Mouse (Mus musculus) midbrain, embryonic 13.5 days (tissue): ENCODE data around the gene Col4a3bp. TPM values are rescaled to one million over a fixed set of nuclear protein-coding genes. Genes with fewer than 3 reads are reported as not detected.
A peak's percentile ranks its signal among the peaks of the same experiment; 100 is the strongest.

Source experiments
- ATAC-seq: fragments of 200-750 bp; cut with Nextera tagmentation; 2 replicates; pipeline ENCODE4 v1.8.0; 2017; ENCODE audit warnings: mild to moderate bottlenecking, moderate TSS enrichment, moderate library complexity
- H3K27ac ChIP-seq: fragments of 300-500 bp; sonication (generic); 2 replicates; pipeline ENCODE4 v1.5.1; 2015; ENCODE audit warnings: inconsistent platforms, mild to moderate bottlenecking, moderate library complexity
- H3K27me3 ChIP-seq: fragments of 300-500 bp; sonication (generic); 2 replicates; pipeline ENCODE4 v1.6.1; 2015; ENCODE audit warnings: mild to moderate bottlenecking, inconsistent platforms
- H3K36me3 ChIP-seq: fragments of 300-500 bp; sonication (generic); 2 replicates; pipeline ENCODE4 v1.6.1; 2015; ENCODE audit warnings: mild to moderate bottlenecking, inconsistent platforms
- H3K4me1 ChIP-seq: fragments of 300-500 bp; sonication (generic); replicated peaks from 2 replicates; pipeline ENCODE4 v1.6.1; 2015; ENCODE audit warnings: inconsistent platforms
- H3K4me2 ChIP-seq: fragments of 300-500 bp; sonication (generic); replicated peaks from 2 replicates; pipeline ENCODE4 v1.6.1; 2015; ENCODE audit warnings: moderate library complexity, mild to moderate bottlenecking, inconsistent platforms
- H3K4me3 ChIP-seq: fragments of 300-500 bp; sonication (generic); replicated peaks from 2 replicates; pipeline ENCODE4 v1.5.1; 2015; ENCODE audit warnings: mild to moderate bottlenecking, inconsistent platforms
- H3K9ac ChIP-seq: fragments of 300-500 bp; sonication (generic); replicated peaks from 2 replicates; pipeline ENCODE4 v1.6.1; 2015; ENCODE audit warnings: mild to moderate bottlenecking, inconsistent platforms
- H3K9me3 ChIP-seq: fragments of 300-500 bp; sonication (generic); 2 replicates; pipeline ENCODE4 v1.6.1; 2016; ENCODE audit warnings: mild to moderate bottlenecking, inconsistent platforms
- WGBS: fragments of 180-500 bp; shearing (Covaris S2); methylation state at CpG from one replicate; pipeline ENCODE4 v1.1.7; 2015; 5-methylcytosine and 5-hydroxymethylcytosine counted together
- polyA plus RNA-seq: library from polyadenylated mRNA; unstranded; fragments of >200 nt; fragmentation: Nextera tagmentation; extraction: Ambion mirVana; gene quantifications from 2 replicates; pipeline ENCODE4 v1.2.1, GENCODE M21; 2015

Col4a3bp gene
- 7.5 and 8.4 TPM in 2 replicates for polyA plus RNA-seq

DNA sequence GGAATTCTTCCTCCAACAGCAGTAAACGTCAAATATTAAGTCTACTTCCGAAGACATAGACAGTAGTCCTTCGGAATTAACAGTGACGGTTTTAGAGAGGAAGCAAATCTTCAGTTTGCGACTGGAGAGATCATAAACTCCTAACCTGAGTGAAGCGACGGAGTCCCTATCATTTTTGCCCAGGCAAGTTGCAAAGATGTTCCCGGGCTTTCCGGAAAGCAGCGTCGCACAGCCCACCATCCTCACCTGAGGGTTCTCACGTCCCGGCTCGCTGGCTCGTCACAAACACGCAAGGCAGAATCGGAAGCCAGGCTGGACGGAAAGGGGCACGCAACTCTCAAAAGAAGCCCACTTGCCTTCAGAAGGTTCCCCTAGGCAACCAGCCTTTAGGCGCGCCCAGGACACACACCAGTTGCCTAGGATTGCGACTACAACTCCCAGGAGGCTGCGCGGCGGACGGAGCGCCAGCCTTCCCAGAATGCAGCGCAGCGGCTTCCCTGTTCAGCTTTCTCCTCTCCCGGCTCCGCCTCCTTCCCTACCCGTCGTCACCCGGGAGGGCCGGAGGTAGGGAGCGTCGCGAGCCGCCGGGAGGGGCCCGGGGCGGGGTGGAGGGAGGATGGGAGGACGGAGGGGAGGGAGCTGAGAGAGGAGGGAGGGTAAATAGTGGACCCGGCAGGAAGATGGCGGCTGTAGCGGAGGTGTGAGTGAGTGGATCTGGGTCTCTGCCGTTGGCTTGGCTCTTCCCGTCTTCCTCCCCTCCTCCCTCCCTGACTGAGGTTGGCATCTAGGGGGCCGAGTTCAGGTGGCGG is at the start of gene Col4a3bp, which contains the start of gene Polk:
Gene Col4a3bp (plus strand): TSS at position 538 of the 809 bp plus-strand sequence.
Gene Polk (minus strand): TSS at position 499 of the 809 bp plus-strand sequence.
- H3K4me3 ChIP-seq: peak within 1 kb of the TSS; percentile 92
- H3K9ac ChIP-seq: peak within 1 kb of the TSS; percentile 90
- under 1% methylated on average over 44 of the region's 50 CpGs for WGBS
- no peaks in the 10 kb centered on the region for H3K9me3 ChIP-seq
- peak; percentile 99 for ATAC-seq
- no peaks in the 10 kb centered on the region for H3K36me3 ChIP-seq
- peak within 1 kb of the TSS; percentile 96 for H3K27ac ChIP-seq
- H3K4me2 ChIP-seq: peak within 1 kb of the TSS; percentile 87
- H3K4me1 ChIP-seq: peaks cover 17% of the 10 kb centered on the region
- H3K27me3 ChIP-seq: no peaks in the 10 kb centered on the region

DNA sequence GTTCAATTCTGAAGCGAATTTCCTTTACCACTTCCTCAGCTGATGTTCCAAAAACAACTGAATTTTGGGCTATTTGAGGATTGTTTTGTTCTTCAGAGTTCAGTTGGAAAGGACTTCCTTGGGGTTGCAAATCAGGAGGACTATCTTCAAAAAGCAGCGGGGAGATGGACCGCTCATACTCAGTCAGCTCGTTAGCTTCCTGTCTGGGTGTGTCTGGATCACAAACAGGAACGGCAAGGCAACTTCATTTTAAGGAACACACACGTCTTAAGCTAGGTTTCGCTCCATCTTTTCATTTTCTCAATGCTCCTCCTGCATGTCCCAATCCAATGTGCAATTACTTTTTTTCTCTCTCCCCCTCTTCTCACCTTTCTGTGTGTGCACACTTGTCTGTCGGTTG is 45.8 kb upstream of the Col4a3bp start:
- Histone ChIP-seq H3K4me2 (no peak overlapping the region), H3K27ac (no peak overlapping the region), H3K4me3 (no peak overlapping the region), H3K9ac (no peak overlapping the region), H3K9me3 (no peaks in the 10 kb centered on the region), H3K36me3 (no peaks in the 10 kb centered on the region), H3K4me1 (no peaks in the 10 kb centered on the region), H3K27me3 (no peaks in the 10 kb centered on the region)
- no peak for ATAC-seq
- 91% methylated on average over 8 of the region's 8 CpGs for WGBS

DNA sequence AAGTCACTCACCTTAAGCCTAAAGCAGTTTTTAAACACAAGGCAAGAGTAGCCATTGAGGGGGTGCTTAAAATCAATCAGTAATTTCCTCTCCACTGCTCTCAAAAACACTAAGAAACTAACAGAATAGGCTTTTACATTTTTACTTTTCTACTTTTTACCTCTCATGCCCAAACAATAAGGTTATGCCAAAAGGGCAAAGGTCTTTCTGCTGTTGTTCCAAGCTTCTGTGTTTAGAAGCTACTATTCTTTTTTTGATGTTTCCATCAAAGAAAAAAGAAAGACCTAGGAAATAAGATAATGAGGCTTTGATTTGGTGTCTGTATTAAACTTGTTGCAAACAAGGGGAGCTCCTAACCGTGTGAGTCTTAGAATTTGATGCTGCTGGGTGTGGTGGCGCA is 42.5 kb upstream of the Col4a3bp start:
- H3K36me3 ChIP-seq: no peaks in the 10 kb centered on the region
- no peak overlapping the region for H3K9ac ChIP-seq
- ATAC-seq: no peak
- H3K4me3 ChIP-seq: no peak overlapping the region
- no peaks in the 10 kb centered on the region for H3K9me3 ChIP-seq
- no peaks in the 10 kb centered on the region for H3K27me3 ChIP-seq
- H3K4me1 ChIP-seq: no peaks in the 10 kb centered on the region
- WGBS: 71% methylated on average over 2 of the region's 2 CpGs
- no peak overlapping the region for H3K4me2 ChIP-seq
- H3K27ac ChIP-seq: no peak overlapping the region

DNA sequence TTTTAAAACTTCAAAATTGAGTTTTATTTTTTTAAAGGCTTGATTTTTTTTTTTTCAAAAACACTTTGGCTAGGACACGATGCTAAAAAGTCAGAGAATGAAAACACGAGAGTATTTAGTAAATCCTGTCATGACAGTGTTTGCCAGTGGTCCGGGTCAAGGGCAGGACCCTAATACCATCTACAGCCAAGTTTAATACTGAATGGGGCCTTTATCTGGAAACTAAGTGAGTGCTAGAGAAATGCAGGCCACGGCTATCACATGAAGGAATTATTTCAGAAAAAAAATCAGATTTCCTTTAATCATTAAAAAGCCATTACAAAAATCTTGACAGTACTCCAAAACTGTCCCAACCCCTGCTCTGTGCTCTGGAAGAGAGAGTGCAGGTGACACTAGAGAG is 36.8 kb upstream of the Col4a3bp start:
- 83% methylated on average over 4 of the region's 4 CpGs for WGBS
- no peak overlapping the region for H3K27ac ChIP-seq
- H3K4me3 ChIP-seq: no peak overlapping the region
- no peaks in the 10 kb centered on the region for H3K4me1 ChIP-seq
- H3K4me2 ChIP-seq: no peak overlapping the region
- ATAC-seq: no peak
- H3K27me3 ChIP-seq: no peaks in the 10 kb centered on the region
- H3K9me3 ChIP-seq: no peaks in the 10 kb centered on the region
- H3K36me3 ChIP-seq: no peaks in the 10 kb centered on the region
- H3K9ac ChIP-seq: no peak overlapping the region

DNA sequence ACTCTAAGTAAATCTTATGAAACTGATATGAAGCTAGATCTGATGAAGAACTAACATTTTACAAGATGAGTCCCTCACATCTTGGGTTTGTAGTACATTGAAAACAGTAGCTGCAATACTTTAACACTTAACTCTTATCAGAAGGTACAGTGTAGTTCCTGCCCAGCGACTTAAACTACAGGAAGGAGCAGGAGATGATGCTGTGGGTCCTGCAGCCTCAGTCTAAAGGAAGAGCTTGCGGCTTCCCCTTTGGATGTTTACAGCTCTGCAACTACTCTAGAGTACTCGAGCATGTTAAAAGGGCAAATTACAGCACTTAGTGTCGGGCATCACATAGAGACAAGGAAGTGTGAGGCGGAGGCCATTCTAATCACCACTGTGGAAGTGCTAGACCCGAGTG is 36.1 kb upstream of the Col4a3bp start:
- no peak for ATAC-seq
- H3K4me3 ChIP-seq: no peak overlapping the region
- 88% methylated on average over 6 of the region's 6 CpGs for WGBS
- no peaks in the 10 kb centered on the region for H3K36me3 ChIP-seq
- no peaks in the 10 kb centered on the region for H3K4me1 ChIP-seq
- no peak overlapping the region for H3K4me2 ChIP-seq
- no peaks in the 10 kb centered on the region for H3K27me3 ChIP-seq
- no peaks in the 10 kb centered on the region for H3K9me3 ChIP-seq
- no peak overlapping the region for H3K27ac ChIP-seq
- H3K9ac ChIP-seq: no peak overlapping the region

DNA sequence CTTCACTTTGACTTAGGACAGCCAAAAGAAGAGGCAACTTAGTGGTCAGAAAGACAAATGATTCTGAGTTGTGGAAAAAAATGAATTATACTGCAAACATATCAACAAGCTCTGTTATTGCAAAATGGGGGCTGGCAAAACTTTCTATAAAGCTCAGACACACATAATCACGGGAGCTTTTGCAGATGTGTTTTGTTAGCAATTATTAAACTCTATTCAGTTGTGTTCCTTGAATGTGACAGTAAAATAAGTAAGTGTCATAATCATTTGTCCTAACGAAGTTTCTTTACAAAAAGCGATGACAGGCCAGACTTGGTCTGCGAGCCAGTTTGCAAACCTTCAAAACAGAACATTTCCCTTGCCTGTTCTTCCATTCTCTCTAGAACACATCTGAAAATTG is 34.9 kb upstream of the Col4a3bp start:
- no peaks in the 10 kb centered on the region for H3K9me3 ChIP-seq
- ATAC-seq: no peak
- H3K27ac ChIP-seq: no peak overlapping the region
- WGBS: 97% methylated on average over 4 of the region's 4 CpGs
- no peak overlapping the region for H3K4me2 ChIP-seq
- no peak overlapping the region for H3K9ac ChIP-seq
- no peaks in the 10 kb centered on the region for H3K4me1 ChIP-seq
- H3K36me3 ChIP-seq: no peaks in the 10 kb centered on the region
- no peaks in the 10 kb centered on the region for H3K27me3 ChIP-seq
- no peak overlapping the region for H3K4me3 ChIP-seq

DNA sequence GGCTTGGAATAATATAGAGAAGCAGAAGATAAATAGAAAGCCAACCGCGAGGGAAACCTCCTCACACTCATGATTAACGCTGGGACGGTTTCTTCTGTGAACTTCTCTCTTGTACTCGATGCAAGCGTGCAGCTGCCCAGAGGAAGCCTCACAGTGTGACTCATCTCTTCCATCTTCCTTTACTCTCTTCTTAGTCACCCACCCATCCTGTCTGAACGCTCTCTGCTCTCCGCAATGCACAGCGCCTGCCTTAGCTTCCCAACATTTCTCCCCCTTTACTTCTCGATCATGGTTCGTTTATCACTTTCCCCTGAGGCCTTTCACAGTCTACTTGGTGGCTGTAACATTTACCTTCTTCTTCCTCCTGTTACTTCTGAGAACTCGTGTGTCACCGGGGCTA is 31.8 kb upstream of the Col4a3bp start:
- H3K36me3 ChIP-seq: no peaks in the 10 kb centered on the region
- 90% methylated on average over 13 of the region's 13 CpGs for WGBS
- no peak for ATAC-seq
- no peak overlapping the region for H3K27ac ChIP-seq
- H3K4me1 ChIP-seq: no peaks in the 10 kb centered on the region
- H3K27me3 ChIP-seq: no peaks in the 10 kb centered on the region
- H3K9me3 ChIP-seq: no peaks in the 10 kb centered on the region
- H3K4me2 ChIP-seq: no peak overlapping the region
- H3K4me3 ChIP-seq: no peak overlapping the region
- H3K9ac ChIP-seq: no peak overlapping the region

DNA sequence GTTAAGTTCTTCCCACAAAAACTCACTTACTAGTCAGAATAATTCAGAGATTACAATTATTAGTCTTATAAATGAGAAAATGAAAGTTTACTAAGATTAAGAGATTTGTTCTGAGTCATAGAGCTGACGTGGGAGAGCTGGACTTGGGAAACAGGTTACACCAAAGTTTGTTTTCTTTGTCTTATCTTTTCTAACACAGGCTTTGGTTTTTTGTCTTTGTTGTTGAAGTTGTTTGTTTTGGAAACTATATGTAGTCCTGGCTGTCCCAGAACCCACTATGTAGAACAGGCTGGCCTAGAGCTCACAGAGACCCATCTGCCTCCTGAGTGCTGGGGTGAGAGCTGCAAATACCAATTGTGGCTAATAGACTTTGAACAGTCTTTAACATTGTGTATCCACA is 31.2 kb upstream of the Col4a3bp start:
- no peaks in the 10 kb centered on the region for H3K9me3 ChIP-seq
- H3K9ac ChIP-seq: no peak overlapping the region
- no peak overlapping the region for H3K27ac ChIP-seq
- H3K36me3 ChIP-seq: no peaks in the 10 kb centered on the region
- H3K27me3 ChIP-seq: no peaks in the 10 kb centered on the region
- no peak for ATAC-seq
- WGBS: 83% methylated on average over 1 of the region's 1 CpGs
- no peak overlapping the region for H3K4me3 ChIP-seq
- H3K4me2 ChIP-seq: no peak overlapping the region
- H3K4me1 ChIP-seq: no peaks in the 10 kb centered on the region

DNA sequence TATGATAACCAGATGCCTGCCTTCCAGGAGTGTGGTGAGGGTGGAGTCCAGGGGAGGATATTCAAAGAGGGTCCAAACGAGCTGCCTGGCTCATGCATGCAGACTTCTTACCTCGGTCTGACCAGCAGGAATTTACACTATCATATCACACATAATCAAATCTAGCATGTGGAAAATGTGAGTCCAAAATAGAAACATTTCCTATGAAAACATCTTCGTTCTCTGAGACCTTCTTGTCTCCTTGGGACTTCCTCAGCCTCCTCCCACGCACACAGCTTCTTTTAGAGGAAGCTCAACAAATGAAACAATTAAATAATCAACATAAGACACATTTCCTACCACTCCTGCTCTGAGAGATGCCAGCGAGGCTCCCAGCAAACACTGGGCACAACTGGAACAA is 30.5 kb upstream of the Col4a3bp start:
- no peak for ATAC-seq

DNA sequence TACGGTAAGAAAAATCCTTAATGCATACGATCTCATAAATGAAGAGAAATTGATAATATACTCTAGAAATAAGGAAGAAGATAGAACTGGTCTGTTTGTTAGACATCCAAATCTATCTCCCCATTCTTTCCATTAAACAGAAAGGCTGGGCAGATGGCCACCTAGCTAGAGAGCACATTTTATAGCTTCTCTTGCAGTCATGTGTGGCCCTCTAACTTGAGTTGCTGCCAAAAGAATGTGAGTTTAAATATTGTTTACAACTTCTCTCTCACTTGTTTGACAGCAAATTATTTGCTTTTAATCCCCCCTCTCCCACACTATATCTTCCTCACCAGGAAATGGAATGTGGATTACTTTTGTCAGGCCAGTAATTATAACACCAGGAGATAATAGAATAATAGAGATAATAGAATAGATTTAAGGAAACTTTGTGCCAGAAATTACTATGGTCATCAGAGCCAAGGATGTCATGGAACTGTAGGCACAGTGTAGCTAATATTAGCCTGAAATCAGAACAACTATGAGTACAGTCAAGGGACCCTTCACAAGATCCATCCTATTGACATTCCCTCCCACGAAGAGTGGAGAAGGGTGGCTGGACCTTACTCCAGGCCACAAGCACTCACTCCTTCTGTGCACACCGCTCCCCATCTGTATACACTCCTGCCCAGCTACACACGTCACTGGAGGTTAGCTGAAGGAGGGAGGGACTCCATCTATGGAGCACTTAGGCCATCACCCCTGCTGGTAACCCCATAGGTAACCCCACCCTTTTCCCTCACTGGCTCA is 28.1 kb upstream of the Col4a3bp start:
- no peak for ATAC-seq
- WGBS: 88% methylated on average over 5 of the region's 5 CpGs
- H3K27ac ChIP-seq: no peak overlapping the region
- H3K4me1 ChIP-seq: no peaks in the 10 kb centered on the region
- H3K4me3 ChIP-seq: no peak overlapping the region
- no peaks in the 10 kb centered on the region for H3K27me3 ChIP-seq
- H3K4me2 ChIP-seq: no peak overlapping the region
- H3K9me3 ChIP-seq: no peaks in the 10 kb centered on the region
- H3K36me3 ChIP-seq: no peaks in the 10 kb centered on the region
- H3K9ac ChIP-seq: no peak overlapping the region

More for the DNA sequence above, 30.5 kb upstream of the Col4a3bp start:
- Histone ChIP-seq H3K27me3 (no peaks in the 10 kb centered on the region), H3K9ac (no peak overlapping the region), H3K9me3 (no peaks in the 10 kb centered on the region), H3K27ac (no peak overlapping the region), H3K36me3 (no peaks in the 10 kb centered on the region), H3K4me2 (no peak overlapping the region), H3K4me3 (no peak overlapping the region), H3K4me1 (no peaks in the 10 kb centered on the region)
- 80% methylated on average over 5 of the region's 5 CpGs for WGBS

DNA sequence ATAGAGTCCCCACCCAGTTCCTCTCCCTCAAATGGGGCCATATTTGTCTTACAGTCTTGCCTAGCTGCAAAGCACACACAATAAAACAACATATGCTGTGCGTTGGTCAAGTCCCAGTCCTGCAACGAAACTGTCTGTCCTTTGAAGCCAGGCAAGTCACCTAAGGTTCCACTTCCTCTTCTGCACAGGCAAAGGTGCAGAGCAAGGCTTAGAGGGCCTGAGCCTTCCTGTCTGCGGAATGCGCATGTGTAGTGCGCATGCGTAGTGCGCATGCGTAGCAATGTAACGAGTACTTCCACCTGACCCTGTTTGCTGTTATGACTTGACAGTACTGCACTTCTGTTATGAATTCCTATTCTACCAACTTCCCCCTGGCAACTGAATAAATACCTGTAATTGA is 26.2 kb upstream of the Col4a3bp start:
- no peak for ATAC-seq
- H3K36me3 ChIP-seq: no peaks in the 10 kb centered on the region
- H3K27me3 ChIP-seq: no peaks in the 10 kb centered on the region
- H3K9me3 ChIP-seq: no peaks in the 10 kb centered on the region; the same call in 1 of the 2 replicates
- no peak overlapping the region for H3K4me3 ChIP-seq
- WGBS: 95% methylated on average over 9 of the region's 9 CpGs
- H3K4me2 ChIP-seq: no peak overlapping the region
- no peak overlapping the region for H3K27ac ChIP-seq
- H3K9ac ChIP-seq: no peak overlapping the region
- no peaks in the 10 kb centered on the region for H3K4me1 ChIP-seq

DNA sequence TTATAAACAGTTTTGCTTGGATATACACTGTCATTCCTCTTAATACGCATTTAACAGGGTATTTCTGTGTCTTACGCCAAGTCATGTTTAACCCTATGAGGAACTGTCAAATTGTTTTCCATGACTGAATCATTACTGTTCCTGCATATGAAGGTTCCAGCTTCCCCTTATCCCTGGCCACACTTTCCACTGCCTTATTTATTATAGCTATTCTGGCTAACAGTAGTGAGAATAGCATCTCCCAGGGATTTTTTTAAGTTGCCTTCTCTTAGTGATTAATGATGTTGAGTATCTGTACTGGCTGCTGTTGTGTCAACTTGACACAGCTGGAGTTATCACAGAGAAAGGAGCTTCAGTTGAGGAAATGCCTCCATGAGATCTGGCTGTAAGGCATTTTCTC is 25.1 kb upstream of the Col4a3bp start:
- Histone ChIP-seq H3K27ac (no peak overlapping the region), H3K4me1 (no peaks in the 10 kb centered on the region), H3K4me2 (no peak overlapping the region), H3K36me3 (no peaks in the 10 kb centered on the region), H3K27me3 (no peaks in the 10 kb centered on the region), H3K9ac (no peak overlapping the region), H3K4me3 (no peak overlapping the region), H3K9me3 (no peaks in the 10 kb centered on the region; the same call in 1 of the 2 replicates)
- WGBS: 95% methylated on average over 2 of the region's 2 CpGs
- no peak for ATAC-seq
